Mouse (Mus musculus) lung, adult 2 months (tissue): ENCODE measurements at regions not wholly inside any gene's neighbourhood (a gene's known extent, or its start where the extent isn't known, plus 50 kb on each side); places are given as distances from the start of the nearest gene placed in this dataset.

Source experiments
- CTCF ChIP-seq: fragments of 200-500 bp; IDR thresholded peaks from 2 replicates; pipeline ENCODE4 v1.5.1; 2011; ENCODE audit warnings: mild to moderate bottlenecking, low read length, control low read depth; ENCODE audit not compliant: insufficient read depth
- POLR2A ChIP-seq: fragments of 200-500 bp; IDR thresholded peaks from 2 replicates; pipeline ENCODE4 v1.6.1; 2011; ENCODE audit warnings: low read depth, mild to moderate bottlenecking, control low read depth, low read length, borderline replicate concordance; ENCODE audit errors: extremely low read depth

DNA sequence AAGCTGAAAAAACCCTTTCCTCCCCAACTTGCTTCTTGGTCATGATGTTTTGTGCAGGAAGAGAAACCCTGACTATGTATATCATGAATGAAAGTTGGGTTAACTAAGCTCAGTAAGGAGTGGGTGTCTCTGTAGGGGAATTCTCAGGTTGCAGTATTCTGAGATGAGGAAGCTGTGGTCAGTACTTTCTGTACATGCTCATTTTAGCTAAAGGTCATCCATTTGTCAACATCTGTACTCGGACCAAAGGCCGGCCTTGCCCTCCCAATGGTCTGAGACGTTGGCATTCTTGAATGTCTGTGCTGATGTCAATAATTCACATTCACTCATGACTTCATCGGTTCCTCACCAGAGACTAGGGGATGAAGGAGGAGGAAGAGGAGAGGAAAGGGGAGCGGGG is 94.9 kb upstream of the Parp11 start:
- TF ChIP-seq POLR2A (no peak), CTCF (no peak)
